Mouse (Mus musculus): Measurements from ENCODE around the gene Ttc23. TPM values are rescaled to one million over a fixed set of nuclear protein-coding genes. Genes with fewer than 3 reads are reported as not detected.

Ttc23 gene
- polyA plus RNA-seq, 1 experiment from 2014 or later = 5.2 TPM

DNA sequence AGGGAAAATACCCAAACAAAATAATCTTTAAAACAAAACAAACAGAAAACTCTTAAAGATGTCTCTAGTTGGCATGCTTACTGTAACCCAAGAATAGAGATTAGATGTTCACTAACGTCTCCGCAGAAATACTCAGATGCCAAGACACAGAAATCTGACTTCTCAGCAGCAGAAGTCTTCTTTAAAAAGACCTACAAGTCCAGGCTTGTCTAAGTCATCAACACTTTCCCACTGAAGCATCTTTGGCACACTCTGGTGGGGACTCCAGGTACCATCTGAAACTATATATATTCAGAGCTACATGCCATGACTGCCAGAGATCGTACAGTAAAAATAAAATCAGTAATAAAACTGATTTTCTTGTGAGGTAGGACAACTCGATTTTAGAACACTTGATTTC lies 27.4 kb upstream of the Ttc23 start:
- WGBS (ENCODE audit: insufficient replicate concordance) = 67% methylated on average over 4 of the region's 4 CpGs
- Histone ChIP-seq H3K9ac (no peak overlapping the region), H3K4me3 (replicated peaks) (no peak overlapping the region), H3K36me3 (replicated peaks) (no peaks in the 10 kb centered on the region), H3K9me3 (replicated peaks) (no peaks in the 10 kb centered on the region), H3K27me3 (no peaks in the 10 kb centered on the region), H3K4me2 (no peak overlapping the region), H3K4me1 (replicated peaks) (no peaks in the 10 kb centered on the region), H3K27ac (replicated peaks) (no peak overlapping the region)
- ATAC-seq (ENCODE audit: insufficient read depth) = no peak

DNA sequence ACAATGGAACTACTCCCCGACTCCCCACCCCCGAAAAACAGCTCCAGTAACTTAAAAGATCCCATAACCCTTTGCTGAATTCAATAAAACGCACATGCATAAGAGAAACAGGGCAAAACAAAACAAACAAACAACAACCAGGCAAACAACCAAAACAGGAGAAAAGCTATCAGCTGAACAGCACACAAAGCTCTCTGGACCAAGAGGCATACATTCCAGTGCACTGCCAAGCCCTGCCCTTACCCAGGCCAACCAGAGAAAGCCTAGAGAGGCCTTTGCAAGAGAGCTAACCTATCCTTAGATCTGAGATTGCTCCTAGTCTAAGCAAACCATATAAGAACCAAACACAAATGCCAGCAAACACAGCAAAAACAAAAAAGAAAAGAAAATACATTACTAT lies 25.1 kb upstream of the Ttc23 start:
- Histone ChIP-seq H3K9me3 (replicated peaks) (no peaks in the 10 kb centered on the region), H3K4me3 (replicated peaks) (no peak overlapping the region), H3K4me1 (replicated peaks) (no peaks in the 10 kb centered on the region), H3K36me3 (replicated peaks) (no peaks in the 10 kb centered on the region), H3K27ac (replicated peaks) (no peak overlapping the region), H3K4me2 (no peak overlapping the region), H3K27me3 (no peaks in the 10 kb centered on the region), H3K9ac (no peak overlapping the region)
- ATAC-seq (ENCODE audit: insufficient read depth) = no peak
- 66% methylated on average over 3 of the region's 3 CpGs for whole genome bisulfite sequencing (ENCODE audit: insufficient replicate concordance)

DNA sequence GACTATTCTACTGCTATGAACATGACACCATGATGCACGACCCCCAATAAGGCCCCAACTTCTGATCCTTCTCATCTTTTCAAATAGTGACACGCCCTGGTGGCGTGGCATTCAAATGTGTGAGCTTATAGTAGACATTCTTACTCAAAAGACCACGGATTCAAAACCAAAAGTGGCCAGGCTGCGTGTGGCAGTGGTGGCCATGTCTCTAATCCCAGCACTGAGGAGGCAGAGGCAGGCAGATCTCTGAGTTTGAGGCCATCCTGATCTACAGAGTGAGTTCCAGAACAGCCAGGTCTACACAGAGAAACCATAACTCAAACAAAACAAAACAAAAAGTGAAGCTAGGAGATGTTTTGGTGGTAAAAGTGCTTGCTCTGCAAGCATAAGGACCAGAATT lies 20.5 kb upstream of the Ttc23 start:
- WGBS (ENCODE audit: insufficient replicate concordance) = 63% methylated on average over 5 of the region's 5 CpGs
- Histone ChIP-seq H3K9ac (no peak overlapping the region), H3K9me3 (replicated peaks) (no peaks in the 10 kb centered on the region), H3K36me3 (replicated peaks) (no peaks in the 10 kb centered on the region), H3K27ac (replicated peaks) (no peak overlapping the region), H3K27me3 (no peaks in the 10 kb centered on the region), H3K4me3 (replicated peaks) (no peak overlapping the region), H3K4me2 (no peak overlapping the region), H3K4me1 (replicated peaks) (no peaks in the 10 kb centered on the region)
- ATAC-seq (ENCODE audit: insufficient read depth) = no peak

DNA sequence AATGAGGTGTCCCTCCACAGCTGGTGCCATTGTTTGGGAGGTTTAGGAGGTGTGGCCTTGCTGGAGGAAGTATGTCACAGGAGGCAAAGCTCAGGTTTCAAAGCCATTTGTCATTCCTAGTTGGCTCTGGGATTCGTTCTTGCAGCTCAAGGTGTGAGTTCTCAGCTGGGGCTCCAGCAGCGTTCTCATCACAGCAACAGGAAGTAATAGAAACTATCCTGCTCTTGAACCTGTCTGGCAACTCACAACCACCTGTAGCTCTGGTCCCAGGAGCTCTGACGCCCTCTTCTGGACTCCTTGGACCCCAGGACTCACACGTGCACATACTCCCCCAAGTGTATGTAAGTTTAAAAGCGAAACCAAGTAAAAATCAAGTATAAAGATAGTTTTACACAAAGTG lies 17.5 kb upstream of the Ttc23 start:
- H3K27me3 ChIP-seq = no peaks in the 10 kb centered on the region
- no peaks in the 10 kb centered on the region for H3K4me1 ChIP-seq (replicated peaks)
- no peak overlapping the region for H3K27ac ChIP-seq (replicated peaks)
- no peaks in the 10 kb centered on the region for H3K36me3 ChIP-seq (replicated peaks)
- no peak overlapping the region for H3K4me3 ChIP-seq (replicated peaks)
- WGBS (ENCODE audit: insufficient replicate concordance) = 56% methylated on average over 5 of the region's 5 CpGs
- no peak overlapping the region for H3K4me2 ChIP-seq
- no peaks in the 10 kb centered on the region for H3K9me3 ChIP-seq (replicated peaks)
- H3K9ac ChIP-seq = no peak overlapping the region
- ATAC-seq (ENCODE audit: insufficient read depth) = no peak

DNA sequence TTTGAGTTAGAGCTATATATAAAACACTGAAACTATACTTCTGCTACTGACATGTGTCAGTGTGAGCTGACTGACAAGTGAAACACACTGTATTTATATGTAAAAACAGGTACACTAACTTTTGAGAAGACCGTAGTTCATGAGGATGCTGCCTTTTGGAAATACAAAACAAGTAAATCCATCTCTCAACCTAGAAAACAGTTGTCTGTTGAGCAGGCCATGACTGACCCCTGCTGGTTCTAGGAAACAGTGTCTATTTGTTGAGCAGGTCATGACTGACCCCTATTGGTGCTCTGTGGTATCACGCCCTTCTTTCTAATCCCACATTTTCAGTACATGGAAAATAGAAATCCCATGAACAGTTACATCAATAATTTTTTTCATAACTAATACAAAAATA lies 16.4 kb upstream of the Ttc23 start:
- no peak for ATAC-seq (ENCODE audit: insufficient read depth)
- H3K27ac ChIP-seq (replicated peaks) = no peak overlapping the region

DNA sequence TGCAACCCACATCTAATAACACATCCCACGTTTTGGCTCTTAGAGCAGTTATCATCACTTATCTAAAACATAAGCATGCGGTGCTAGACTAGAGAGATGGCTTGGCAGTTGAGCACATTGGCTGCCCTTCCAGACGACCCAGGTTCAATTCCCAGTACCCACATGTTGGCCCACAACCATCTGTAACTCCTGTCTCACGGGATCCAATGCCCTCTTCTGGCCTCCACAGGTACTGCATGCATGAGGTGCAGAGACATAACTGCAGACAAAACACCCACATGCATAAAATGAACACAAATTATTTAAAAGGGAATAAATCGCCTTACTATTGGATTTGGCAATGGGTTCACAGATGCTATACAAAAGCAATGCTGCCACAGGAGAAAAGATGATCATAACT lies 14.8 kb upstream of the Ttc23 start:
- H3K27me3 ChIP-seq = no peaks in the 10 kb centered on the region
- H3K4me2 ChIP-seq = no peak overlapping the region
- H3K9me3 ChIP-seq (replicated peaks) = no peaks in the 10 kb centered on the region
- no peaks in the 10 kb centered on the region for H3K4me1 ChIP-seq (replicated peaks)
- no peaks in the 10 kb centered on the region for H3K36me3 ChIP-seq (replicated peaks)
- H3K4me3 ChIP-seq (replicated peaks) = no peak overlapping the region
- ATAC-seq (ENCODE audit: insufficient read depth) = no peak
- H3K9ac ChIP-seq = no peak overlapping the region
- no peak overlapping the region for H3K27ac ChIP-seq (replicated peaks)
- WGBS (ENCODE audit: insufficient replicate concordance) = 62% methylated on average over 5 of the region's 5 CpGs

More for the DNA sequence above, 16.4 kb upstream of the Ttc23 start:
- Histone ChIP-seq H3K4me3 (replicated peaks) (no peak overlapping the region), H3K4me1 (replicated peaks) (no peaks in the 10 kb centered on the region), H3K36me3 (replicated peaks) (no peaks in the 10 kb centered on the region), H3K27me3 (no peaks in the 10 kb centered on the region), H3K9me3 (replicated peaks) (no peaks in the 10 kb centered on the region), H3K9ac (no peak overlapping the region), H3K4me2 (no peak overlapping the region)
- WGBS (ENCODE audit: insufficient replicate concordance) = 19% methylated on average over 2 of the region's 2 CpGs

DNA sequence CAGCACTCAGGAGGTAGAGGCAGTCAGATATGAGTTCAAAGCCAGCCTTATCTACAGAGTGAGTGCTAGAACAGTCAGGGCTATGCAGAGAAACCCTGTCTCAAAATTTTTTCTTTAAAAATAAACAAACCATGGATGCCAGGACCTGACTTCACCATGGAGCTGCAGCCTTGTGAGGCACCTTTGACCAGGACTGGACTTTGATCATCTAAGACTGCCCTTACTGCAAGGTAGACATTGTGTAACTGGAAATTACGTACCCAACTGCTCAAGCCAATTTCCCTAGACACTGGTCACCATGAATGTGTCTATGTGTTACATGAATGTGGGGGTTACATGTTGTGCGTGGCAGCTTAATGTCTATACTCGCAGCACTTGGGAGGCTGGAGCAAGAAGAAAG lies 13.0 kb upstream of the Ttc23 start:
- WGBS (ENCODE audit: insufficient replicate concordance) = 65% methylated on average over 3 of the region's 3 CpGs
- Histone ChIP-seq H3K27ac (replicated peaks) (no peak overlapping the region), H3K4me2 (no peak overlapping the region), H3K4me3 (replicated peaks) (no peak overlapping the region), H3K4me1 (replicated peaks) (no peaks in the 10 kb centered on the region), H3K36me3 (replicated peaks) (no peaks in the 10 kb centered on the region), H3K27me3 (no peaks in the 10 kb centered on the region), H3K9me3 (replicated peaks) (no peaks in the 10 kb centered on the region), H3K9ac (no peak overlapping the region)
- ATAC-seq (ENCODE audit: insufficient read depth) = no peak

DNA sequence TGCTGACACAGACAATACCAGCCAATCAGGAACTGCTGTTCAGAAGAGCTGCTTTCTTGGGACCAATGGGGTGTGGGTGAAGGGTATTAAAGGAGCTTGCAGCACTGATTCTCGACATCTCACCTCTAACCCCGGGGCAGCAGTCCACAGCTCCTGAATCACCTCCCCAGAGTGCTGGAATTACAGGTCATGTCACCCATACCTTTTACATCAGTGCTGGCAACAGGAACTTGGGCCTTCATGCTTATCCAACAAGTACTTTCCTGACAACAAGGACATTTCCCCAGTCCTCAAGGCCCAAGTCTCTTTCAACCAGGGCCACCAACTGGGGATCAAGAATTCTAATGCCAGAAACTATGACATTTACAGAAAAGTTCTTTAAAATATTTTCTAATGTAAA lies 11.0 kb upstream of the Ttc23 start:
- no peaks in the 10 kb centered on the region for H3K27me3 ChIP-seq
- H3K4me1 ChIP-seq (replicated peaks) = no peaks in the 10 kb centered on the region
- no peaks in the 10 kb centered on the region for H3K9me3 ChIP-seq (replicated peaks)
- 0 out of 2 replicates have a peak, but pooled peaks cover 7% of the 10 kb centered on the region for H3K36me3 ChIP-seq (replicated peaks)
- no peak overlapping the region for H3K4me2 ChIP-seq
- H3K4me3 ChIP-seq (replicated peaks) = no peak overlapping the region
- no peak overlapping the region for H3K9ac ChIP-seq
- WGBS (ENCODE audit: insufficient replicate concordance) = 55% methylated on average over 2 of the region's 2 CpGs
- ATAC-seq (ENCODE audit: insufficient read depth) = no peak
- no peak overlapping the region for H3K27ac ChIP-seq (replicated peaks)

DNA sequence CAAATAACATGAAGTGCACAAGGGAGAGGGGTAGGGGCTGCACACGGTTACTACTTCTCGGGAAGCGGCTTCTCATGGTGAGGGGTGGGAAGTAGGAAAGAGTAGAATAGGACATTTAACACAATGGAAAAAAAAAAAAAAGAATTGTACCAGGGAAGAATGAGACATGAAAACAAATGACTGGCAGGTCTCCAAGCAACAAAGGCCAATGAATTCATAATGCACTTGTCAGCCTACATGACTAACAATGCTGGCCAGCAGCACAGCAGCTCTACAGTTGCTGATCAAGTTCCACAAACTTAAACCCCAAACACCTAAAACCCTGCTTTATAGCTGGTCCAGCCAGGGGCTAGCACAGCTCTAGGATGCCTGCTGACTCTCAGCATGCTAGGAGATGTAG lies 8.2 kb upstream of the Ttc23 start:
- no peak overlapping the region for H3K4me3 ChIP-seq (replicated peaks)
- no peaks in the 10 kb centered on the region for H3K27me3 ChIP-seq
- no peak for ATAC-seq (ENCODE audit: insufficient read depth)
- peaks cover 1% of the 10 kb centered on the region for H3K4me1 ChIP-seq (replicated peaks)
- H3K27ac ChIP-seq (replicated peaks) = no peak overlapping the region
- no peaks in the 10 kb centered on the region for H3K9me3 ChIP-seq (replicated peaks)
- H3K36me3 ChIP-seq (replicated peaks) = 0 out of 2 replicates have a peak, but pooled peaks cover 7% of the 10 kb centered on the region
- 89% methylated on average over 3 of the region's 3 CpGs for WGBS (ENCODE audit: insufficient replicate concordance)
- no peak overlapping the region for H3K4me2 ChIP-seq
- H3K9ac ChIP-seq = no peak overlapping the region

DNA sequence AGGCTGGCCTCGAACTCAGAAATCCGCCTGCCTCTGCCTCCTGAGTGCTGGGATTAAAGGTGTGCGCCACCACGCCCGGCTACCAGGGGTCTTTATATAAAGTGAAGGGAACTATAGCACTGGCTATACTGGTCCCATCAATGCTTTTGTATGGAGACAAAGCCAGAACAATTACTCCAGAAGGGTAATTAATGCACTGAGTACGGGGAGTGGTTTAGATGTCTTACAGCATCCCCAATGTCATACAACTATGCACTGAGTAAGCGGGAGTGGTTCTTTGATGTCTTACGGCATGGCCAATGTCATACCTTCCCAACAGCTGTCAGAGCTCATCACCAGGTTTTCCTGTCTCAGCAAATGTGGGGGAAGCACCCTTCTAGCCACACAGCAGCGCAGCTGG lies 4.3 kb upstream of the Ttc23 start:
- H3K36me3 ChIP-seq (replicated peaks) = 0 out of 2 replicates have a peak, but pooled peaks cover 7% of the 10 kb centered on the region
- no peak overlapping the region for H3K4me2 ChIP-seq
- H3K27me3 ChIP-seq = no peaks in the 10 kb centered on the region
- H3K9me3 ChIP-seq (replicated peaks) = no peaks in the 10 kb centered on the region
- H3K27ac ChIP-seq (replicated peaks) = no peak overlapping the region
- no peak overlapping the region for H3K9ac ChIP-seq
- peaks cover 19% of the 10 kb centered on the region for H3K4me1 ChIP-seq (replicated peaks)
- no peak overlapping the region for H3K4me3 ChIP-seq (replicated peaks)
- WGBS (ENCODE audit: insufficient replicate concordance) = 82% methylated on average over 9 of the region's 9 CpGs
- no peak for ATAC-seq (ENCODE audit: insufficient read depth)

DNA sequence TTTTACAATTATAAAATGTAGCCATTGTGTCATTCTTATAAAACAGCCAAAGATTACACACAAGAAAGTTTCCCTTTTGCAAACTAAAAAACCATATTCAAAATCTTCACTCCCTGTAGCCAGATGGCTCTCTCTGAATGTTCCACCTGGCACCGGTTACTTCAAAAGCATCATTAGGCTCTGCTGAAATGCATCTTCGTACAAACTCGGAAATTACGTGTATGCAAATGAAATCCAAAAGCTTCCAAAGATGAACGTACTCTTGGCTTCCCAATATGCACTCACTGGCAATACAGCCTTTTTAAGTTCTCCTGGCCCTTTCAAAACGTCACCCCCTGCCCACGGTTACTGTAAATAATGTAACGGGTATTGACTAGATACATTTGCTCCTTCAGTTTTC lies 2.9 kb upstream of the Ttc23 start:
- Histone ChIP-seq H3K27ac (replicated peaks) (no peak overlapping the region), H3K4me1 (replicated peaks) (peaks cover 22% of the 10 kb centered on the region), H3K9me3 (replicated peaks) (no peaks in the 10 kb centered on the region), H3K9ac (peak overlapping the region; percentile 90), H3K4me2 (peak overlapping the region; percentile 83), H3K4me3 (replicated peaks) (peak overlapping the region; percentile 81), H3K36me3 (replicated peaks) (0 out of 2 replicates have a peak, but pooled peaks cover 7% of the 10 kb centered on the region), H3K27me3 (no peaks in the 10 kb centered on the region)
- 42% methylated on average over 8 of the region's 8 CpGs for WGBS (ENCODE audit: insufficient replicate concordance)
- no peak for ATAC-seq (ENCODE audit: insufficient read depth)

DNA sequence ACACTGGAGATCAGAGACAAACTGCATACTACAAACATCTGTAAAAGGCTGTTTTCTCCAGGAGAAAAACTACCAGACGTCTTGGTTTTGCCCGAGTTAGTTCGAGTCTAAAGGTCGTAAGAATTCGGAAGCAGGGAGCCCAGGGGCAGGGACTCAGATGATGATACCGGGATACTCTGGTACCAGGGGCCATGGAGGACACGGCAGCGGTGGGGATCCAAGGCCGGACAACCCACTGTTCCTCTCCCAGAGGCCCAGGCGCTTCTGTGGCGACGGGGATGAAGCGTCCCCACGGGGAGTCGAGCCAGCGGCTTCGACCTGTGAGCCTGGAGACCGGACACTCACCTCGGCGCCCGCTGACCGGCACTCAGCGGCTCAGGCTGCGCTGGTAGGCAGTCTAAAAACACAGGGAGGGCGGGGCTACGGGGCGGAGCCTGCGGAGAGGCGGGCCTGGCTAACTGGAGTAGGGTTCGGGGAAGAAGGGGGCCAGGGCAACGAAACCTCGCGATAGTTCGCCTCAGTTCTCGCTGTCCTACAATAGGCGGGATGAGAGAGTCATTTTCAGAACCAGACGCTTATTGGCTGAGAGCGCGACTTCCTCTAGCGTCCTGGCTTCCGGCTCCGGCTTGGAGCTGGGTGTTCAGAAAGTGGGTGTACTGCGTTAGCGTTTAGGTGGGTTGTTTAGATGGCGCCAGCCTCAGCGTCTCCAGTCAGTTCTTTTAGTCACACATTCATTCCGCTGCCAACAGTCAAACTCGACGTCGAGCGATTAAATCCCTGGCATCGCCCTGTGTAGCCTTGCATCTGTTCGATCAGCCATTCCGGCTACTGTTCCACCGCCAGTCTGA lies 2.2 kb upstream of the Ttc23 start, which contains the start of gene Lrrc28:
Gene Lrrc28, minus strand, starts transcription at position 436 of the 848 bp plus-strand sequence.
- H3K4me3 ChIP-seq (replicated peaks) = peak within 1 kb of the TSS; percentile 81
- H3K27me3 ChIP-seq = no peaks in the 10 kb centered on the region
- peak within 1 kb of the TSS; percentile 83 for H3K4me2 ChIP-seq
- peaks cover 22% of the 10 kb centered on the region for H3K4me1 ChIP-seq (replicated peaks)
- H3K9ac ChIP-seq = peak within 1 kb of the TSS; percentile 90
- no peaks in the 10 kb centered on the region for H3K9me3 ChIP-seq (replicated peaks)
- WGBS (ENCODE audit: insufficient replicate concordance) = under 1% methylated on average over 55 of the region's 55 CpGs
- H3K36me3 ChIP-seq (replicated peaks) = 0 out of 2 replicates have a peak, but pooled peaks cover 7% of the 10 kb centered on the region
- peak within 1 kb of the TSS; percentile 76 for H3K27ac ChIP-seq (replicated peaks)
- ATAC-seq (ENCODE audit: insufficient read depth) = peak; percentile 96
